Mouse (Mus musculus) heart, adult 2 months (tissue): ENCODE measurements around the gene Olfr385.

ENCODE experiments used
- CTCF ChIP-seq: fragments of 200-600 bp; IDR thresholded peaks from 2 replicates; pipeline ENCODE4 v1.8.1; 2022; ENCODE audit warnings: antibody characterized with exemption, mild to moderate bottlenecking, moderate library complexity
- EP300 ChIP-seq: fragments of 200-500 bp; IDR thresholded peaks from 2 replicates; pipeline ENCODE4 v1.6.1; 2011; ENCODE audit warnings: low read depth, low read length, control low read depth; ENCODE audit not compliant: insufficient read depth
- POLR2A ChIP-seq: fragments of 200-500 bp; IDR thresholded peaks from 2 replicates; pipeline ENCODE4 v1.6.1; 2011; ENCODE audit warnings: mild to moderate bottlenecking, low read depth, low read length, control low read depth; ENCODE audit not compliant: insufficient read depth

- TF ChIP-seq CTCF (no peak), POLR2A (no peak), EP300 (no peak)
These were observed at the start of gene Olfr385 for GRCm38 (mm10) chr11:73592908-73593307.
